Mouse (Mus musculus) heart, postnatal 0 days (tissue): ENCODE measurements around the gene Zfp354b.

Experiments
- CTCF ChIP-seq: IDR thresholded peaks from 2 replicates; pipeline ENCODE4 v1.5.1; 2016; ENCODE audit warnings: antibody characterized with exemption, control low read depth, low read depth
- EP300 ChIP-seq: IDR thresholded peaks from 2 replicates; pipeline ENCODE4 v1.6.1; 2016; ENCODE audit warnings: antibody characterized with exemption, low read depth

DNA sequence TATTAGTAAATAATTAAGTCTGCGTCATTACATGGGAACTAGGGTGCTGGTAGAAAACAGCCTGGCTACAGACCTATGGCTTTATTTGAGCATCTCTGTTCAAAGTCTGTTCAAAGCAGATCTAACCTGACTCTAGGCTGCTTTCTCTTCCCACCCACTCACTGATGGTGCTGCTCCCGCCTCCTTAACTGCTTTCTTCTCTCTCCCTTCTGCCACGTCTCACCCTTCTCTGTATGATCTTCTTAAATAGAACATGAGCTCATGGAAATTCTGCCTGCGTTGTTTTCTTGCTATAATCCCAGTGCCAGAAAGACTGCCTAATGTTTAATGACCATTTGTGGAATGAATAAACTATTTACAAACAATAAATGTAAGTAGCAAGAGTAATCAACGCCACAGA is 23.3 kb downstream of the Zfp354b start:
- TF ChIP-seq CTCF (no peak), EP300 (no peak)
